Mouse (Mus musculus) lung, adult 2 months (tissue): ENCODE measurements at regions not wholly inside any gene's neighbourhood (a gene's known extent, or its start where the extent isn't known, plus 50 kb on each side); places are given as distances from the start of the nearest gene placed in this dataset.

Experiments
- CTCF ChIP-seq: fragments of 200-500 bp; IDR thresholded peaks from 2 replicates; pipeline ENCODE4 v1.5.1; 2011; ENCODE audit warnings: mild to moderate bottlenecking, low read length, control low read depth; ENCODE audit not compliant: insufficient read depth
- POLR2A ChIP-seq: fragments of 200-500 bp; IDR thresholded peaks from 2 replicates; pipeline ENCODE4 v1.6.1; 2011; ENCODE audit warnings: low read depth, mild to moderate bottlenecking, control low read depth, low read length, borderline replicate concordance; ENCODE audit errors: extremely low read depth

- TF ChIP-seq CTCF (no peak), POLR2A (no peak)
Observed at GRCm38 (mm10) chr8:34229477-34229876, 117.9 kb upstream of the Gm10131 start.
